Mouse (Mus musculus) large intestine, adult 2 months (tissue): Measurements from ENCODE around the gene Fabp6. TPM values are rescaled to one million over a fixed set of nuclear protein-coding genes. Genes with fewer than 3 reads are reported as not detected.

Source experiments
- DNase-seq: peaks from one replicate; pipeline ENCODE4 v3.0.0-alpha.2; 2012; ENCODE audit warnings: low read depth, low spot score
- WGBS: fragments of 180-500 bp; shearing (Covaris S2); methylation state at CpG from one replicate; pipeline ENCODE4 v1.1.7; 2018; 5-methylcytosine and 5-hydroxymethylcytosine counted together
- polyA plus RNA-seq: library from polyadenylated mRNA; depleted of rRNA; stranded (reverse); fragments of >200 nt; gene quantifications from 2 replicates; pipeline ENCODE4 v1.2.3, GENCODE M21; 2012

Gene Fabp6
- polyA plus RNA-seq, 1 experiment: 6,441 TPM

DNA sequence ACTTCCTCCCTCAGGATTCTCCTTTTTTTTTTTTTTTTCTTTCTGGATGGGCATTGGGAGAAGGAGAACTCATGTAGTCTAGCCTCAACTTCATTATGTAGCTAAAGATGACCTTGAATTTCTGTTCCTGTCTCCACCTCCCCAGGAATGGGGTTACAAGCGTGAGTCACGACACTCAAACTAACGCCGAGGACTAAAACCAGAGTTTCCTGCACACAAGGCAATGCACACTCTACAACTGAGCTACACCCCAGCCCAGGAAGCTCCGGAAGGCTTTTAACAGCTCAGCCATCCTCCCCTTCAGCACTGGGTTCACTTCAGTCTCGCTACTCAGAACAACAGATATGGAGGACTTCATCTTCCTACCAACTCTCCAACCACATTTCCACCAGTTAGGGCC, 3.6 kb upstream of the Fabp6 start:
- 87% methylated on average over 6 of the region's 6 CpGs for WGBS
- no peak for DNase-seq

DNA sequence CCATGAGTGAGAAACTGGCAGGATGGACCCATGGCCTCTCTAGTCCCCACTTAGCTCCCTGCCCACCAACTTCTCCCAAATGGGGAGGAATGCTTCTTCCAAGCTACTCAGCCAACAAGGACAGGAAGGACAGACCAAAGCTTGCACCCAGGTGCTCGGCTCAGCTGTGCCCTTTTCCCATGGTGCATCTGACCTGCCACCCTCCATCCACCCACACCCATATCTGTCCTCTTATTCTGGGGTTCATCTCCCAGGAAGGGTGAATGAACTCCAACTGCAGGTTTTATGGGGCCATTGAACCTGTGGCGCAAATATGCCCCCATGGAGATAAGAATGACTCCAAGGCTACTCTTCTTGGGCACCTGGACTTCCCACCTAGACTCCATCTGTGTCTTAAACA, 2.9 kb upstream of the Fabp6 start:
- DNase-seq: no peak
- 63% methylated on average over 2 of the region's 2 CpGs for WGBS

DNA sequence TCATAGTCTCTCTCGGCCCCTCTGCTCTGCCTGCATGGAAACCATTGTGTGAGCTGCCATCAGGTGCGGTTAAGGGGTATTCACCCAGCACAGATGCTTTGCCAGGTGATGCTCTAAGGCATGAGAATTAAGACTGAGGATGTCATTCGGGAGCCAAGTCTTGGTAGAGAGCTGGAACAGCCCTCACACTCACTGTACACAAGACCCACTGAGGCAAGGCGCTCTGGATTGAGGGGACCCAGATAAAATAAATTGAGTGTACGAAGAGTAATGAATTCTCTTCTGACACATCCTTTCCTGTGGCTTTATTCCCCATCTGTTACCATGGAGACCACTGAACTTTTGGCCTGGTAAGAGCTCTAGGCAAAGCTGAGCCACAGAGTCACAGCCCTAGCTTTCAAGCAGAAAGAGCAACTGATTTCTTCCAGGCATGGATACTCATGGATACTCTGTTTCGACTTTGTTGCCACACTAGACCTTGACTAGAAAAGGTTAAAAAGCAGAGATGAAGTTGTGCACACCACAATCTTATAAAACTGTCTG, 11.7 kb downstream of the Fabp6 start:
- no peak for DNase-seq
- WGBS: 75% methylated on average over 6 of the region's 6 CpGs

DNA sequence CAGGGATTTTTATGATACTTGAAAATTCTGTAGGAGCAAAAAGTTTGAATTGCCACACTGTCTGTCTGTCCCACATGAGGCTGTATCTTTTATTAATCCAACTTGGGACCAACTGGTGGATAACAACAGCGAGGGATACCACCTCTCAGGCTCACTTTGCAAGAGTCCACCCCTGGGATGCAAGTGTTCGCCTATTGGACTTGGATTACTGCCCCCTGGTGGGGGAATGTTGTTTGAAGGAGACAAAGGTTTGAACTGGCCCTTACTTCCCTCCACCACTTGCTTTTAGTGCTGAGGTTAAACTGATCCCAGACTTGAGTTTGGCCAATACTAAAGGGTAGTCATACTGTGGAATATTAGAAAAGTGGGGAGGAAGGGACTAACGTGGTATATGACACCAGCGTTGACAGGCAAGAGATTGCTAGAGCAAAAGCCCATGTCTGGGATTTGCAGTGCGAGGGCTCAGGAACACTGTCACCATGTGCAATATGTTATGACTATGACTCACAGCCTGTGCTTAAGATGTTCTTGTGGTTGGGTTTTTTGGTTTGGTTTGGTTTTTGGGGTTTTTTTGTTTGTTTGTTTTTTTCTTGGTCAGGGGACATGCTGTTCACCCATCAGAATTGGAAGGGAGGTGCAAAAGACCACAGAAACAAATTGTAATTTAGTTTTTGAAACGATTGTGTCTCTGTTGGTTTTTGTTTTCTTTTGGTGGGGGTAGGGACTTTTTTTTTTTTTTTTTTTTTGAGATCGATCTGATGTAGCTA, 14.8 kb downstream of the Fabp6 start, which contains the start of gene 4933415A04Rik:
Gene 4933415A04Rik, plus strand, starts transcription at position 717 of the 767 bp plus-strand sequence.
- peak; percentile 42 for DNase-seq
- 70% methylated on average over 7 of the region's 7 CpGs for WGBS

DNA sequence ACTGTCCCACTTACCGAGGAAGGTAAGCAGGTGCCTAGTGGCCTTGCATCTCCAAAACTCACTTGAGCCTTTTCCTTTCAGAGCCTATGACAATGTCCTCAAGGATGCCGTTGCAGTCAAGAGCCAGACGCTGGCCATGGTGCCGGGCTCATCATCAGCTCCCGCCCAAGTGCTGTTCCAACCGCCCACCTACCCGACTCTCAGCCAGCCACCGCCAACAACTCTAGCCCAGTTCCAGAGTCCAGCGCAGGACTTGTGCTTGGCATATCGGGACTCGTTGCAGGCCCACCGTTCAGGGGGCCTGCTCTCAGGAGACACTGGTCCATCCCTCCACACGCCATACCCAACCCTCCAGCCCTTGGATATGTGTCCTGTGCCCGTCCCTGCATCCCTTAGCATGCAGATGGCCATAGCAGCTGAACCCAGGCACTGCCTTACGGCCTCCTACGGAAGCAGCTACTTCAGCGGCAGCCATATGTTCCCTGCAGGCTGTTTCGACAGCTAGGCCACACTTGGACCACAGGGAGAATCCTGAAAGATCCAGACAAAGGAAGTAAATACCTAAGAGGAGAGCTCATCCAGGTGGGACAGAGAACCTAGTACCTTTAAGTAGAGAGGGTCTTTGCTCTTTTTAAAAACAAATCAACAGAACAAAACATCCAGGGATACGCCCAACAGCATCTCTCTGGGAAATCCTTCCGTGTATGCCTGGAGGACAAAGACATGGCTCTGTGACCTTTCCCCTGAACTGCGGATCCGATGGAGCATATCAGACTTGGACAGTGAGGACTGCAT, 15.9 kb downstream of the Fabp6 start:
- WGBS: 94% methylated on average over 22 of the region's 22 CpGs

DNA sequence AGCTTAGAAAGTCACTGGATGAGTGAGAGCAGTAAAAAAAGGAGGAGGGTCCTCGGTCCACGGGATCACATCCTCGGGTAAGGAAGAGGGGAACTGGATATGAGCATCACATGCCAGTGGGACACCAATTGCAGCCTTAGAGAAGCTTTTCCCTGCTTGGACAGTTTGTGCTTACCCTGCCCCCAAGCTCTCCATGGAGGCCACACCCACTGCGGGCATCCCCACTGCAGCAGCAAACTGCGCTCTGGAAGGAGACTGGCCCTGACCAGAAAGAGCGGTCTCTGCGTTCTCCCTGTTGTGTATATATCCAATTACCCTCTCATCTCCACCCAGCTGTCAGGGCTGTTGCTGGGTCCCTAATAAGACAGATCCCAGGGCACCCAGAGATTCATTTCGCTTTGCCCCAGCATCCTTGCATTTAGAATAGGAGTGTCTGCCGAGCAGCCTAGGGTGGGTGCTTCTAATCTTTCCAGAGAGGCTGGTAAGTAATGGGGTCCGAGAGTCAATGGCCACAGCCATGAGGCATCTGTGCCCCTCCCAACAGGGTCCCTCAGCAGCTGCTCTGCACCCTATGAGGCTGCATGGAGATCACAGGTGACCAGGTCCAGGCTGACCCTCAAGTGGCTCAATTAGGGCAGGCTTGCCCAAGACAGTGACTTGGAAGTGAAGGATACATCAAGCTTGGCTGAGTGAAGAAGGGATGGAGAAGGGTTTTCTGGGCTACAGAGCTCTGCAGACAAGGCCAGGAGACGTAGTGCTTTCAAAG, 23.4 kb downstream of the Fabp6 start:
- DNase-seq: no peak
- 75% methylated on average over 11 of the region's 11 CpGs for WGBS

More for the DNA sequence above, 15.9 kb downstream of the Fabp6 start:
- DNase-seq: no peak

DNA sequence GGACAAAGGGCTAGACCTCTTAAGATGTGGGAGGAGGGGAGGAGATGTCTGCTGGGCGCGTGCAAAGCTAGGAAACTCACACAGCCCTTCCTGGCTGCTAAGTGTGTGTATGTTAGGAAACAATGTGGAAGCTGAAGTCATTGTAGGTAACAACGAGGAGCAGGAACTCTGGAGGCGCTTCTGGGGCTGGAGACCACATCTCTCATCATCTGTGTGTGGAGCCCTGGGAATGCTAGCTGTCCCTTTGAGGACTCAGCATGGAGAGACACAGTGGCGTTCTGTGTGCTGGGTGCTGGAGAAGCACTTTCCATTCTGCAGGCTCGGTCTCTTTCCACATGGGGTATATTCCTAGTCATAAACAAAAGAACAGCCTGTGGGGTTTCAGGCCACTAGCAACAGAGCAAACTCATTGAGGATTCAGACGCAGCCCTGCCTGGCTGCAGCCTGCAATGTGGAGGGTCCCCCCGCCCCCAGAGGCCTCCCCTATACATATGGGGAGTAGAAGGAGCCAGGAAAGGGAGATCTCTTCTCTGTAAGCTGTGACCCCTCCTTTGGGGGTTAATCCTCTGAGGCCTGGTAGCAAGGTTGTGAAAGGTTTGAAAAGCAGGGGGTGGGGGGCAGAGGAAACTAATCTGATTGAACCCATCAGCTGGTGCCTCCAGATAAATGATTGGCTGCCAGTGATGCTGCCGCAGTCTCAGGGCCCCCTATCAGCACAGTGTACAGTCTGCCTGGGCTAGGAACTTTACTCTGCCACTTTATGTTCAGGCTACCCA, 25.8 kb downstream of the Fabp6 start:
- DNase-seq: no peak
- WGBS: 60% methylated on average over 9 of the region's 9 CpGs

DNA sequence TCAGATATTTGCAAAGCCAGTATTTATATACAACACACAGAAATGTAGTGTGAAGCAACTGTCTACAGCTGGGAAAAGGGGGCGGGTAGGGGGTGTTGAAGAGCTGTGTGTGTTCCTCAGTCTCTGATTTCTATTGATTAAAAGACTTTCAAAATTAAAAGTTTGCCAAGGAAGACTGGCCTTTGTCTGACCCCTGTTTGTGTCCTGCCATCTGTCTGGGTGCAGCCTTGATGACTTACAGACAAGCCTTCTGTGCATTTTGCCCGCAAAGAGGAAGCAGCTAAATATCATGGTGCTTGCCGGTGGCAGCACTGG, 26.3 kb downstream of the Fabp6 start:
- 39% methylated on average over 3 of the region's 3 CpGs for WGBS

DNA sequence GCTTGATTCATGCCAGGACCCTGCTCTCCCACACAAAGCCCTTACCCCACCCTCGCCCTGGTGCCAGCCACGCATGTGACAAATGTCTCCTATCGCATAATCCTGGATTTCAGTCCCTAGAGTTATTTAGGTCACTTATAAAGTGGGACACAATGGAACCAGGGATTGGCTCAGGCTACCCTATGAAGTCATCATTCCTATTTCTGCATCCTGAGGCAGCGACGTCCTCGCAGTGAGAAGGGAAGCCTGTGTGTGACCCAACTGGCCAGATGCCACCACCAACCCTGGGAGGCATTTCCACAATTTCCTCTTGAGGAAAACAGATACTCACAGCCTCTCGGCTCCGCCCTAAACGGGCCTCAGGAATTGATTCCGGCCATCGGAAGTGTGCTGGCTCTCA, 31.7 kb downstream of the Fabp6 start:
- no peak for DNase-seq
- 50% methylated on average over 11 of the region's 11 CpGs for WGBS

More for the DNA sequence above, 26.3 kb downstream of the Fabp6 start:
- no peak for DNase-seq

DNA sequence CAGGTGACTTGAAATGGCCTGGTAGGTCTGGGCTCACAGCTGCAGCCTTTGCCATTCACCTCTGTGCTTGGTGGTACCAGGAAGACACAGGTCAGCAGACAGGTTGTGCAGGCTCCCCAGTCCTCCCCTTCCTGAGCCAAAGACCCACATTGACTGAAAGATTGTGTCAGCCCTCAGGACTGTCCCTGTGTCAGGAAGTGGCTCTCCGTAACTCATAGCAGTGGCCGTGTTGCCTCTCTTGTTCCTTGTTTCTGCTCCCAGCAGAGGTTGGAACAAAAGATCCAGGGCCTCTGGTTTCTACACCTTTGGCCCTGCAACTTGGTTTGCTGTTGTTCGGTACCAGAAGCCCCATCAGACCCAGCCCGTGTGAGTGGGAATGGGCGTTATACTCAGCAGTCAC, 32.2 kb downstream of the Fabp6 start:
- no peak for DNase-seq
- WGBS: 72% methylated on average over 5 of the region's 5 CpGs

DNA sequence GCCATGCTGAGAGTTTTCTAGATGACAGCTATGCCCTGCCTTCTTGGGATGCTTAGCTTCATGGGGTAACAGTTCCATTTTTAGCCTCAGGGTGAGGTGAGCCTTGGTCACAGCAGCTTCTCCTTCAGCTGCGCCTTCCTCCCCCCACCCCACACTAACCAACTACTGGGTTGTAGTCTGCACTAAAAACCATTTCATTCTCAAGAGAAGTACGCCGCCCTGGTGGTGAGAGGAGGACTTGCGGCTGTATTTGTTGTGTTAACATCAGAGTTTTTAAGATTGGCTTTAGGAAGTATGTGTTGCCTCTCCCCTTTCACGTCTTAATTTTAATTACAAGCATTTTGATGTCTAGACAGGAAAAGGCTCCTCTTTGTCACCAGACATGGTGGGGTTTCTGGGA, 33.1 kb downstream of the Fabp6 start:
- 49% methylated on average over 5 of the region's 5 CpGs for WGBS
- no peak for DNase-seq

DNA sequence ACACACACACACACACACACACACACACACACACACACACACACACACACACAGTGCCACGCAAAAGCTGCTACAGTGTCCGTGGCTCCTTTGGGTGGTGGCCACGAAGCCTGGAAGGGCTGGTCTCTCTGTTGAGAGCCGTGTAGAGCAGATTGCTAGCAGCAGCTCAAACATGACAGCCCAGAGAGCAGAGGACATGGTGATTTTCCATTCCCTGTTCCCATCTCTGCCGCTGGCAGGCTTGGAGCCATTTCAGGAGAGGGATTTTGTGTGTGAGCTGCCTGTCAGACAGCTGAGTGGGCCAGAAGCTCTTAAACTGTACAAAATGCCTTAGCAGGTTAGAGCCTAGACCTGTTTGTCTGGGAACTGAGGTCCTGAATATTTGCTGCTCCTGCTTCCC, 34.6 kb downstream of the Fabp6 start:
- no peak for DNase-seq
- WGBS: 73% methylated on average over 5 of the region's 5 CpGs

DNA sequence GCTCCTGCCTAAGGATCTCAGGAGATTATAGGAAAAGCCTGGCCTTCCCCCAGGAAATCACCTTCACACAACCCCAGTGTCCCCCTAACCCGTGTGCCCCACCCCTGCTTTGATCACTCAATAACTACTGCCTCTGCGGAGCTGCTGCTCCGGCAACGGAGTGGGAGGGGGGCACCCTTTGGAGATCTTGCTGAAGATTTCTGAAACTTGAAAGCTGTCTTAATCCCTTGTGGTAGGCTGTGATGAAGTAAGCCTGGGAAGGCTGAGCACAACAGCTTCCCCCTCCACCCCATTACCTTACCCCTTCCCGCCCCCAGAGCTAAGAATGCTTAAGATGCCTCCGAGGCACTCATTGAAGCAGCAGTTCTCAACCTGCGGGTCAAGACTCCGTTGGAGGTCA, 35.5 kb downstream of the Fabp6 start:
- DNase-seq: no peak
- 42% methylated on average over 8 of the region's 8 CpGs for WGBS

DNA sequence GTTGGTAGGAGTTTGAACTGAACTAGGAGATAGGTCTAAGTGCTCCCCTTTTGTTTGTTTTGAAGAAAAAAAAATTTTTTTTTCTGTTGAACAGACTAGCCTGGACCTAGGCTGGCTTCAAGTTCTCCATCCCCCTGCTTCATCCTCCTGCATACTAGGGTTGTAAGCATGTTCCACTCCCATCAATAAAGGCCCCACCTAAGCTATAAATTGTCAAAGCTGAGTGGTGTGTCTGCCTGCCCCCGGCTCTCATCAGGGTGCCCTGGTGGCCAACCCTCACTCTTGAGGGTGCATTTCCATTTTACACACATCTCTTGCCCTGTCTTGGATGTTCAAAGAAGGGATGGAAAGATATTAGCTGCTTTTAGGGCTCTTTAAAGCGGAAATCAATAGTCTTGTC, 35.9 kb downstream of the Fabp6 start:
- DNase-seq: no peak
- 29% methylated on average over 2 of the region's 2 CpGs for WGBS

DNA sequence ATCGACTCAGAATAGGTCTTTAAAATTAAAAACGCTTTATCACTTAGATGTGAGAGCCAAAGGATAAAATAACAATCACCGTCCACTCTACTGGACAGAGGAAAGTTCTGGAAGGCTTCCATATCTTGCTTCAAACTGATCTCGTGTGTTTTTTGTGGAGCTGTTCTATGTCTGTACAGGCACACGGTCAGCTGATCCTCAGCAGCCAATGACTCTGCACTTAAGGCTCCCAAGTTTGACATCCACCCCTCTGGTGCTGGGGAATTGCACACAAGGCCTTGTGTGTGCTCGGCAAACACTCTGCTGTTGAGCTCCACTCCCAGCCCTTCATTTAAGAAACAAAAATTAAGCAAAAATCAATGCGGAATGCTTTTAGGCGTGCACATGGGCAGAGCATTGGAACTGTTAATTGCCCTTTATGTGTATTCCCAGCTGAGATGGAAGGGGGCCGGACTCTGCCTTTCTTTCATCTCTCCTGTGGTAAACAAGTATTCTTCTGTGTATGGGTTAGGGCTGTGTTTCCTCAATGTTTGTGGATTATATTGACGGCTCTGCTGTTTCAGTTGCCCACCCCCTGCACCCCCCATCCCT, 37.6 kb downstream of the Fabp6 start:
- no peak for DNase-seq
- 70% methylated on average over 10 of the region's 10 CpGs for WGBS

DNA sequence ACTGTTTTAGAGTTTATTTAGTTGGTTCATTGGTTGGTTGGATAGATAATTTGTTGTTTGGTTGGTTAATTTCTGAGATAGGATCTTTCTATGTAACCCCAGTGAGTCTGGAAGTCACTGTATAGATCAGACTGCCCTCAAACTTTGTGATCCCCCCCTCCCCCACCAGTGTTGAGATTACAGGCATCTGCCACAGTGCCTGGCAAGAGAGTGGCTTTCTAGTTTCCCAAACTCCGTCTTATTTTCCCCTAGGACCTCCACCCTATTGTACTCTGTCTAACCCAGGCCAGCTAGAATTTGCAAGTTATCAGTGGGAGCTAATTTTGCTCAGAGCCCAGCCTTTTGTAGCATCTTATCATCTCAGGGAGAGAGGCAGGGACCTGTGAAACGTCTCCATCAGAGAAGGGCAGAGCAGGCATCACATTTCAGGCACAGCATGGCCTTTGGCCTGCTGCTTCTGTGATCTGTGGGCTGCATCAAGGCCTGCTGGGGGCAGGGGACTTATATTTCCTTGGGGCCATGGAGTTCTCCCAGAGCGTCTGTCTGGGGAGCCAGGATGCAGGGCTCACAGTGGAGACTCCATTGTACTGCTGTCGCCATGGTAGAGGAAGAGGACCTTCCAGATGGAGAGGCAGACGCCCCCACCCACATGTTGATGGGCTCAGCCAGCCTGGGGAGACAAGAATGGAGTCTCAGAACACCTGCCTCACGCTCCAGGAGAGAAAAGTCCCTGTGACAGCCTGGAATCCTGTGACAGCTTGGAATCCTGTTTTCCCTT, 41.6 kb downstream of the Fabp6 start:
- WGBS: 66% methylated on average over 6 of the region's 6 CpGs
- DNase-seq: no peak

DNA sequence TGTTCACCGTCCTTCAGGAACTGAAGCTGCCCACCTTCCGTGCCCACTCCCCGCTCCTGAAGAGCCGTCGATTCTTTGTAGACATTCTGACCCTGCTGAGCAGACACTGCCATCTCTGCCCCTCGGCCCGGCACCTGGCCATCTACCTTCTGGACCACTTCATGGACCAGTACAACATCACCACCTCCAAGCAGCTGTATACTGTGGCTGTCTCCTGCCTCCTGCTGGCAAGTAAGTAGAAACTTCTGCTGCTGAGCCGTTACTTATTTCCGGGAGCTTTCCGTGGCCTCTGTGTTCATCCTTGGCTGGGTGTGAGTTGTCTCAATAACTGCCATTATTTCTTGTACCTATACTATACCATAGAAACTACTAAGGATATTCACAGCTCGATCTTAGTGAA, 44.8 kb downstream of the Fabp6 start:
- DNase-seq: no peak
- 80% methylated on average over 11 of the region's 11 CpGs for WGBS

DNA sequence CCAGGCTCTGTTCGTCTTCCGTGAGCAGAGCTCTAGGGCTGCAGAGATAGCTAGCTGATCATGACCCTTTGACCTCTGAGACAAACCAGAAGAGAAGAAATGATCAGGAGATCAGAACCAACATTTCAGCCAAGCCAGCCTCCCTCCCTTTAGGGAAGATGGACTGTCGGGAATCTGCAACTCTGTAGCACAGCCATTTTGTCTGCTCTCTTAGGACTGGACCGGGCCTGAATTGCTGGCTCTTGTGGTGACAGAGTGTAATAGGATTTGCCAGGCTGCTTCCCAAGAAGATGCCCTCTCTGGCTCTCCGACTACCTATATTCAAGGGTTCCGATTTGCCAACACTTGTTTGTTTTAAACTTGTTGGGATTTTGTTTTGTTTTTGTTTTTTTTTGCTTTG, 48.7 kb downstream of the Fabp6 start:
- WGBS: 94% methylated on average over 6 of the region's 6 CpGs

More for the DNA sequence above, 48.7 kb downstream of the Fabp6 start:
- no peak for DNase-seq
